Mouse (Mus musculus): ENCODE results near the gene Cbs. TPM values are rescaled to one million over a fixed set of nuclear protein-coding genes. Genes with fewer than 3 reads are reported as not detected.

The Cbs gene
- polyA plus RNA-seq (2015; fragmentation: Nextera tagmentation; extraction: Ambion mirVana): 12.4 and 17.1 TPM in 2 replicates

GRCm38 (mm10) chr17:31636942-31637811 lies at the start of gene Cbs:
Cbs (minus strand) TSS chr17:31637238.
- ATAC-seq: peak; percentile 92
- peak within 1 kb of the TSS; percentile 55 for H3K4me3 ChIP-seq (ENCODE audit: low read length)
- no peaks in the 10 kb centered on the region for H3K9me3 ChIP-seq (ENCODE audit: control insufficient read depth, low read length)
- H3K27me3 ChIP-seq (replicated peaks; ENCODE audit: control insufficient read depth, insufficient read depth, low read length): peaks cover 9% of the 10 kb centered on the region
- WGBS: 3% methylated on average over 50 of the region's 61 CpGs
- peak within 1 kb of the TSS; percentile 88 for H3K4me2 ChIP-seq (ENCODE audit: low read length)
- H3K9ac ChIP-seq (ENCODE audit: low read depth, low read length): peak within 1 kb of the TSS; percentile 65
- peak within 1 kb of the TSS; percentile 79 for H3K27ac ChIP-seq (ENCODE audit: low read depth, low read length)
- H3K4me1 ChIP-seq (ENCODE audit: control insufficient read depth, insufficient read depth, low read depth, low read length): peaks cover 11% of the 10 kb centered on the region
- no peaks in the 10 kb centered on the region for H3K36me3 ChIP-seq (ENCODE audit: control insufficient read depth, insufficient read depth, low read length)

- Histone ChIP-seq H3K9ac (ENCODE audit: low read depth, low read length) (no peak overlapping the region; the same call in 1 of the 2 replicates), H3K4me3 (ENCODE audit: low read length) (no peak overlapping the region), H3K9me3 (ENCODE audit: control insufficient read depth, low read length) (no peaks in the 10 kb centered on the region), H3K36me3 (ENCODE audit: control insufficient read depth, insufficient read depth, low read length) (no peaks in the 10 kb centered on the region), H3K4me2 (ENCODE audit: low read length) (no peak overlapping the region), H3K4me1 (ENCODE audit: control insufficient read depth, insufficient read depth, low read depth, low read length) (peaks cover 7% of the 10 kb centered on the region), H3K27me3 (replicated peaks; ENCODE audit: control insufficient read depth, insufficient read depth, low read length) (no peaks in the 10 kb centered on the region), H3K27ac (ENCODE audit: low read depth, low read length) (peak overlapping the region; percentile 59)
- ATAC-seq: peak; percentile 32
- 27% methylated on average over 3 of the region's 3 CpGs for WGBS
These were observed 49.2 kb upstream of the Cbs start for GRCm38 (mm10) chr17:31686225-31686564.

- ATAC-seq: peak; percentile 88
- Histone ChIP-seq H3K9ac (ENCODE audit: low read depth, low read length) (peak overlapping the region; percentile 55), H3K4me1 (ENCODE audit: control insufficient read depth, insufficient read depth, low read depth, low read length) (peaks cover 7% of the 10 kb centered on the region), H3K27ac (ENCODE audit: low read depth, low read length) (peak overlapping the region; percentile 59), H3K4me3 (ENCODE audit: low read length) (no peak overlapping the region), H3K9me3 (ENCODE audit: control insufficient read depth, low read length) (no peaks in the 10 kb centered on the region), H3K36me3 (ENCODE audit: control insufficient read depth, insufficient read depth, low read length) (no peaks in the 10 kb centered on the region), H3K27me3 (replicated peaks; ENCODE audit: control insufficient read depth, insufficient read depth, low read length) (no peaks in the 10 kb centered on the region), H3K4me2 (ENCODE audit: low read length) (peak overlapping the region; percentile 23; the same call in 1 of the 2 replicates)
- WGBS: 12% methylated on average over 17 of the region's 17 CpGs
These were observed 48.6 kb upstream of the Cbs start for GRCm38 (mm10) chr17:31685514-31686224.

- 68% methylated on average over 2 of the region's 2 CpGs for WGBS
- ATAC-seq: no peak
- no peak overlapping the region for H3K27ac ChIP-seq (ENCODE audit: low read depth, low read length)
These were observed 43.4 kb upstream of the Cbs start for GRCm38 (mm10) chr17:31680450-31680849.

GRCm38 (mm10) chr17:31677507-31677906 lies 40.5 kb upstream of the Cbs start, which contains the start of gene Cryaa:
Cryaa (plus strand) TSS chr17:31677807.
- WGBS: 79% methylated on average over 8 of the region's 8 CpGs
- no peaks in the 10 kb centered on the region for H3K4me1 ChIP-seq (ENCODE audit: control insufficient read depth, insufficient read depth, low read depth, low read length)
- no peaks in the 10 kb centered on the region; the same call in 1 of the 2 replicates for H3K27me3 ChIP-seq (replicated peaks; ENCODE audit: control insufficient read depth, insufficient read depth, low read length)
- no peak within 1 kb of the TSS for H3K4me2 ChIP-seq (ENCODE audit: low read length)
- ATAC-seq: no peak
- no peak within 1 kb of the TSS for H3K4me3 ChIP-seq (ENCODE audit: low read length)
- no peaks in the 10 kb centered on the region for H3K9me3 ChIP-seq (ENCODE audit: control insufficient read depth, low read length)
- no peak within 1 kb of the TSS for H3K9ac ChIP-seq (ENCODE audit: low read depth, low read length)
- H3K27ac ChIP-seq (ENCODE audit: low read depth, low read length): no peak within 1 kb of the TSS
- H3K36me3 ChIP-seq (ENCODE audit: control insufficient read depth, insufficient read depth, low read length): no peaks in the 10 kb centered on the region

More at GRCm38 (mm10) chr17:31680450-31680849, 43.4 kb upstream of the Cbs start:
- Histone ChIP-seq H3K4me1 (ENCODE audit: control insufficient read depth, insufficient read depth, low read depth, low read length) (no peaks in the 10 kb centered on the region), H3K9ac (ENCODE audit: low read depth, low read length) (no peak overlapping the region), H3K9me3 (ENCODE audit: control insufficient read depth, low read length) (no peaks in the 10 kb centered on the region), H3K4me3 (ENCODE audit: low read length) (no peak overlapping the region), H3K4me2 (ENCODE audit: low read length) (no peak overlapping the region), H3K27me3 (replicated peaks; ENCODE audit: control insufficient read depth, insufficient read depth, low read length) (no peaks in the 10 kb centered on the region; the same call in 1 of the 2 replicates), H3K36me3 (ENCODE audit: control insufficient read depth, insufficient read depth, low read length) (no peaks in the 10 kb centered on the region)

- no peak overlapping the region for H3K9ac ChIP-seq (ENCODE audit: low read depth, low read length)
- no peak for ATAC-seq
These were observed 37.4 kb upstream of the Cbs start for GRCm38 (mm10) chr17:31674426-31674825.

GRCm38 (mm10) chr17:31672279-31672678 lies 35.2 kb upstream of the Cbs start:
- ATAC-seq: no peak
- no peak overlapping the region for H3K4me3 ChIP-seq (ENCODE audit: low read length)
- H3K36me3 ChIP-seq (ENCODE audit: control insufficient read depth, insufficient read depth, low read length): no peaks in the 10 kb centered on the region
- H3K27me3 ChIP-seq (replicated peaks; ENCODE audit: control insufficient read depth, insufficient read depth, low read length): no peaks in the 10 kb centered on the region
- no peaks in the 10 kb centered on the region for H3K9me3 ChIP-seq (ENCODE audit: control insufficient read depth, low read length)
- no peaks in the 10 kb centered on the region for H3K4me1 ChIP-seq (ENCODE audit: control insufficient read depth, insufficient read depth, low read depth, low read length)
- H3K4me2 ChIP-seq (ENCODE audit: low read length): no peak overlapping the region
- no peak overlapping the region for H3K9ac ChIP-seq (ENCODE audit: low read depth, low read length)
- WGBS: 90% methylated on average over 12 of the region's 12 CpGs
- no peak overlapping the region for H3K27ac ChIP-seq (ENCODE audit: low read depth, low read length)

More at GRCm38 (mm10) chr17:31674426-31674825, 37.4 kb upstream of the Cbs start:
- H3K4me2 ChIP-seq (ENCODE audit: low read length): no peak overlapping the region
- no peak overlapping the region for H3K27ac ChIP-seq (ENCODE audit: low read depth, low read length)
- H3K4me3 ChIP-seq (ENCODE audit: low read length): no peak overlapping the region
- H3K9me3 ChIP-seq (ENCODE audit: control insufficient read depth, low read length): no peaks in the 10 kb centered on the region
- H3K4me1 ChIP-seq (ENCODE audit: control insufficient read depth, insufficient read depth, low read depth, low read length): no peaks in the 10 kb centered on the region
- H3K36me3 ChIP-seq (ENCODE audit: control insufficient read depth, insufficient read depth, low read length): no peaks in the 10 kb centered on the region
- 91% methylated on average over 1 of the region's 1 CpGs for WGBS
- H3K27me3 ChIP-seq (replicated peaks; ENCODE audit: control insufficient read depth, insufficient read depth, low read length): no peaks in the 10 kb centered on the region; the same call in 1 of the 2 replicates

GRCm38 (mm10) chr17:31671698-31672097 lies 34.7 kb upstream of the Cbs start:
- no peaks in the 10 kb centered on the region for H3K36me3 ChIP-seq (ENCODE audit: control insufficient read depth, insufficient read depth, low read length)
- H3K27ac ChIP-seq (ENCODE audit: low read depth, low read length): no peak overlapping the region
- H3K4me2 ChIP-seq (ENCODE audit: low read length): no peak overlapping the region
- 59% methylated on average over 8 of the region's 8 CpGs for WGBS
- H3K4me1 ChIP-seq (ENCODE audit: control insufficient read depth, insufficient read depth, low read depth, low read length): no peaks in the 10 kb centered on the region
- no peaks in the 10 kb centered on the region for H3K9me3 ChIP-seq (ENCODE audit: control insufficient read depth, low read length)
- no peak for ATAC-seq
- no peak overlapping the region for H3K4me3 ChIP-seq (ENCODE audit: low read length)
- H3K27me3 ChIP-seq (replicated peaks; ENCODE audit: control insufficient read depth, insufficient read depth, low read length): no peaks in the 10 kb centered on the region
- no peak overlapping the region for H3K9ac ChIP-seq (ENCODE audit: low read depth, low read length)

- 12% methylated on average over 11 of the region's 11 CpGs for WGBS
- no peaks in the 10 kb centered on the region for H3K4me1 ChIP-seq (ENCODE audit: control insufficient read depth, insufficient read depth, low read depth, low read length)
- H3K27me3 ChIP-seq (replicated peaks; ENCODE audit: control insufficient read depth, insufficient read depth, low read length): no peaks in the 10 kb centered on the region
- H3K36me3 ChIP-seq (ENCODE audit: control insufficient read depth, insufficient read depth, low read length): no peaks in the 10 kb centered on the region
- no peak overlapping the region for H3K9ac ChIP-seq (ENCODE audit: low read depth, low read length)
- no peak overlapping the region for H3K4me2 ChIP-seq (ENCODE audit: low read length)
- no peaks in the 10 kb centered on the region for H3K9me3 ChIP-seq (ENCODE audit: control insufficient read depth, low read length)
- no peak overlapping the region for H3K27ac ChIP-seq (ENCODE audit: low read depth, low read length)
- no peak overlapping the region for H3K4me3 ChIP-seq (ENCODE audit: low read length)
- 0 out of 2 replicates have a peak, but pooled peaks have one; percentile 27 for ATAC-seq
These were observed 33.1 kb upstream of the Cbs start for GRCm38 (mm10) chr17:31670163-31670562.
